Mouse (Mus musculus) E14TG2a.4 (cell line): ENCODE measurements around the gene Igdcc3.
"Not testable (repeated sequence)": the region's sequence is repeated elsewhere in the genome, so short reads cannot be mapped to it uniquely, and the experiment has no call there.

Source experiments
- H3K27me3 ChIP-seq: 2 replicates; pipeline ENCODE4 v1.6.1; 2014; ENCODE audit warnings: low read length, control low read depth; ENCODE audit not compliant: insufficient read depth
- H3K36me3 ChIP-seq: 2 replicates; pipeline ENCODE4 v1.6.1; 2014; ENCODE audit warnings: low read length, control low read depth; ENCODE audit not compliant: insufficient read depth
- H3K4me1 ChIP-seq: replicated peaks from 2 replicates; pipeline ENCODE4 v1.6.1; 2014; ENCODE audit warnings: low read depth, low read length, control low read depth
- H3K4me3 ChIP-seq: replicated peaks from 2 replicates; pipeline ENCODE4 v1.5.1; 2014; ENCODE audit warnings: mild to moderate bottlenecking, low read length
- H3K9me3 ChIP-seq: 2 replicates; pipeline ENCODE4 v1.6.1; 2014; ENCODE audit warnings: low read length, control low read depth
- CTCF ChIP-seq: conservative IDR thresholded peaks from 2 replicates; pipeline ENCODE4 v1.5.1; 2014; ENCODE audit warnings: low read length
- NANOG ChIP-seq: IDR thresholded peaks from 2 replicates; pipeline ENCODE4 v1.6.1; 2014; ENCODE audit warnings: borderline replicate concordance, low read length, mixed read lengths
- POU5F1 ChIP-seq: IDR thresholded peaks from 2 replicates; pipeline ENCODE4 v1.6.1; 2014; ENCODE audit warnings: low read length, borderline replicate concordance

Igdcc3 gene

DNA sequence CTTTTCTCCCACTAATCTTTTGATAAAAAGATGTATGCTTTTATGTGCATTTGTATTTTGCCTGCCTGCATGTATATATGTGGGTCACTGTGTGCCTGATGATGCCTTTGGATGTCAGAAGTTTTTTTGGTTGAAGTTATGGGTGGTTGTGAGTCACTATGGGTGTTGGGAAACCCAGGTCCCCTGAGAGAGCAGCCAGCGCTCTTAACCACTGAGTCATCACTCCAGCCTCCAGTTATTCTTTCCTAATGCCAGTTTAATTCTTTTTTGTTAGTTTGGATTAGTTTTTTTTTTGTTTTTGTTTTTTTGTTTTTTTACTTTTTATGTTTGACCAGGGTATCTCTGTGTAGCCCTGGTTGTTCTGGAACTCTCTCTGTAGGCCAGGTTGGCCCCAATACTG, 59.6 kb downstream of the Igdcc3 start:
- Histone ChIP-seq H3K27me3 (no peaks in the 10 kb centered on the region), H3K4me3 (no peak overlapping the region), H3K36me3 (no peaks in the 10 kb centered on the region), H3K4me1 (peaks cover 43% of the 10 kb centered on the region), H3K9me3 (no peaks in the 10 kb centered on the region)
- TF ChIP-seq POU5F1 (no peak), CTCF (no peak), NANOG (no peak)

- H3K4me3 ChIP-seq = no peak overlapping the region
- H3K36me3 ChIP-seq = no peaks in the 10 kb centered on the region
- H3K9me3 ChIP-seq = no peaks in the 10 kb centered on the region
- TF ChIP-seq NANOG (no peak), CTCF (no peak)
- peaks cover 39% of the 10 kb centered on the region for H3K4me1 ChIP-seq
- H3K27me3 ChIP-seq = no peaks in the 10 kb centered on the region
Observed at GRCm38 (mm10) chr9:65201021-65201380, 60.0 kb downstream of the Igdcc3 start.

- peaks cover 4% of the 10 kb centered on the region for H3K9me3 ChIP-seq
- 0 out of 2 replicates have a peak overlapping the region, but pooled peaks have one; percentile 8 for H3K4me3 ChIP-seq
- TF ChIP-seq CTCF = no peak
- TF ChIP-seq NANOG = no peak; the same call in 1 of the 2 replicates
- peak; percentile 9; the same call in 1 of the 2 replicates for TF ChIP-seq POU5F1
- H3K36me3 ChIP-seq = no peaks in the 10 kb centered on the region
- peaks cover 37% of the 10 kb centered on the region for H3K4me1 ChIP-seq
- H3K27me3 ChIP-seq = no peaks in the 10 kb centered on the region
Observed at GRCm38 (mm10) chr9:65201381-65202164, 60.6 kb downstream of the Igdcc3 start.

DNA sequence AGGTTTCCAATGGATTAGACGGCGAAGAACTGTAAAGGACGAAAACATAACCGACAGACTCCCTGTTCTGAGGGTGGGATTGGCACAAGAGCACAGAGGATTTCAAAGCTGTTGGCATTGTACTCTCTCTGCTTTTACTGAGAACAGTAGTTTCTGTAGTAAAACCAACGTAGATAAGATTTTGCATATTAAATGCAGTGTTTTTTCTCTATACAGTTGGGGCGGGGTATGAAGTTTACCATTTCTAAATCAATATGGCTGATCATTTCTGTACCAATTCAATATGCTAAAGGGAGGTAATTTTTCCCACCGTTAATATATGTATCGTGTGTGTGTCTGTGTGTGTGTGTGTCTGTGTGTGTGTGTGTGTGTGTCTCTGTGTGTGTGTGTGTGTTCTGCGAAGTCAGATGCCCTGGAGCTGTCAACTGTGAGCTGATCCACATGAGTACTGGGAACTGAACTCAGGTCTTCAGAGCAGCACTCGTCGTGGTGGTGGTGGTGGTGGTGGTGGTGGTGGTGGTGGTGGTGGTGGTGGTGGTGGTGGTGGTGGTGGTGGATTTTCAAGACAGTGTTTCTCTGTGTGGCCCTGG, 61.3 kb downstream of the Igdcc3 start:
- H3K4me3 ChIP-seq = 0 out of 2 replicates have a peak overlapping the region, but pooled peaks have one; percentile 8
- TF ChIP-seq CTCF = no peak
- TF ChIP-seq POU5F1 = no peak
- TF ChIP-seq NANOG = no peak
- H3K4me1 ChIP-seq = peaks cover 33% of the 10 kb centered on the region
- H3K36me3 ChIP-seq = no peaks in the 10 kb centered on the region
- peaks cover 11% of the 10 kb centered on the region for H3K9me3 ChIP-seq
- no peaks in the 10 kb centered on the region for H3K27me3 ChIP-seq

DNA sequence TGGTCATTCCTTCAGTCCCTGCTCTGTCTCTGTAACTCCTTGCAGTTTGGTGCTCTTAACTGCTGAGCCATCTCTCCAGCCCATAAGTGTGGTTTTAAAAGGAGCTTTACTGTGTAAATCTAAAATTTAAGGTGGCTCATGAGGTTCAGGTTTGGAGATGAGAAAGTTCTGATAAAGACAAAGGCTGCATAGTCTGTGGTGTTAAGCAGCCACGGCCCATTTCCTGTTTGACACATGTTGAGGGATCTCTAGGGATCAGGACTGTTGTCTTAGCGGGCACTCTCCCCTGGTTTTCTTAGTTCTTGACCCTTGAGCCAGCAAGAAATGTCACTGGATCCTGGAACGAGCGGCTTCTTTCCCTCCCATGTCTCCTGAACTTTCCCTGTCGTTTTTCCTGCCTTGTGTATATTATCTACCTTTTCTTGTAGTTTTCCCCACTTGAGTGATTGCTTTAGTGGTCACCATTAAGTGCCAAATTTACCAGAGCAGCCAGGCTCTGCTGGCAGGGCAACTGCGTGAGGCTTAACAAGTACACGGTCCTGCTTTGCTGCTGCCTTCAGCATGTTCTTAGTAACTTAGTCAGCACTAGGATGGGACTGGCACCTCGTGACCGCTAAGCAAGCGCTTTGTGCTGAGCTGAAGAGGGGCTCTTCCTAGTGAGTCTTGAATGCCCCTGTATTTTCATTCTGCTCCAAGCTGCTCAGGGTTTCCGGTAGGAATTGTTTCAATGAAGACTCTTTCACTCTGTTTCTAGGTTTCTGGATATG, 64.2 kb downstream of the Igdcc3 start:
- Histone ChIP-seq H3K27me3 (no peaks in the 10 kb centered on the region), H3K4me1 (peaks cover 21% of the 10 kb centered on the region), H3K4me3 (no peak overlapping the region), H3K9me3 (peaks cover 19% of the 10 kb centered on the region), H3K36me3 (no peaks in the 10 kb centered on the region)
- TF ChIP-seq CTCF = no peak
- no peak for TF ChIP-seq NANOG
- TF ChIP-seq POU5F1 = no peak

DNA sequence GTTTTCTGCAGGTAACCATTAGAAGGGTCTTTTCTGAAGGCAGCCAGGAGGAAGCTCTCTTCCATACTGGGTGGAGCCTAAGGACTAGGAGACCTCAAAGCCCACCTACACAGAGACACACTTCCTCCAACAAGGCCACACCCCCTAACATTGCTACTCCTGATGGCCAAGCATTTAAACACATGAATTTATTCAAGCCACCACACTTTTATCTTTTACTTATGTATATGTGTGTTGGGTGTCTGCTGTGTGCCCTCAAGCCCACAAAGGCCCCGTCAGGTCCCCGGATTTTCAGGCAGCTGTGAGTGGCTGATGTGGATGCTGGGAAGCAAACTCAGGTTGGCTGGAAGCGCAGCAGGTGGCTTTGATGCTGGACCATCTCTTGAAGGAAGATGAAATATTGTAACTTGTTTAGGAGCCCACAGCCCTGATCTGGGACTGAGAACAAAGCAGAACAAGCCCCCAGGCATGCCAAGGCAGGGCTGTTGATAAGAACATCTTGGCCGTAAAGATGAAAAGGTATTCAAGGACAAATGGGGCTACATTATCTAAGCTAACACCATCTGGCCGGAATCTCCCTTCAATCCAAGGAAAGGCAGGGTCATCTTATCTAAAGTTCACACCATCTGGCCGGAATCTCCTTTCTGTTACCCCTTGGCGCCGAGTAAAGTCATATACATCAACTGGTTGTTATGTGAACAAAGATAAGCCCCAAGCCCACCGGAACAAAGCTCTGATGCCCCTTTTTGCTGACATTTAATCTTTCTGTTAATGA, 66.2 kb downstream of the Igdcc3 start:
- H3K4me3 ChIP-seq, H3K36me3 ChIP-seq, H3K27me3 ChIP-seq: not testable (repeated sequence)
- Histone ChIP-seq H3K4me1 (peaks cover 25% of the 10 kb centered on the region), H3K9me3 (peaks cover 19% of the 10 kb centered on the region)

GRCm38 (mm10) chr9:65208293-65209179, 67.5 kb downstream of the Igdcc3 start:
- TF ChIP-seq CTCF = no peak
- Histone ChIP-seq H3K4me3 (peak overlapping the region; percentile 77), H3K36me3 (no peaks in the 10 kb centered on the region), H3K4me1 (peaks cover 28% of the 10 kb centered on the region), H3K27me3 (no peaks in the 10 kb centered on the region), H3K9me3 (peaks cover 19% of the 10 kb centered on the region)

DNA sequence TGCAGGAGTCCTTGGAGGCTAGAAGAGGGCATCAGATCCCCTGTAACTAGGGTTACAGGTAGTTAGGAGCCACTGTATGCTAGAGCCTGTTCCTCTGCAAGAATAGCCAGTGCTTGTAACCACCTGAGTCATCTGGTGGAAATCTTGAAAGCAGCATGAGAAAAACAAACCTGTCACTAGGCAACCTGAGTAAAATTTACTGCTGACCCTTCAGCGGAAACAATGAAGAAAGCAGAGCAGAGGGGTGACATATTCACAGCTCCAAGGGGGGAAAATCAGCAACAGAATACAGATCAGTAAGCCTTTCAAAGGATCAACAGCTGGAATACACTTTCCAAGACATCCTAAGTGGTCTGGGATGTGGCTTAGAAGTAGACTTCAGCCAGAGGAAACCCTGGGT, 70.6 kb downstream of the Igdcc3 start:
- H3K9me3 ChIP-seq = peaks cover 15% of the 10 kb centered on the region

More for the DNA sequence above, 70.6 kb downstream of the Igdcc3 start:
- Histone ChIP-seq H3K36me3 (no peaks in the 10 kb centered on the region), H3K4me3 (no peak overlapping the region), H3K4me1 (peaks cover 36% of the 10 kb centered on the region), H3K27me3 (no peaks in the 10 kb centered on the region)
- TF ChIP-seq CTCF (no peak), POU5F1 (no peak), NANOG (no peak)
